Mouse (Mus musculus): ENCODE data around the gene Caprin2. TPM values are rescaled to one million over a fixed set of nuclear protein-coding genes. Genes with fewer than 3 reads are reported as not detected.
A peak's percentile ranks its signal among the peaks of the same experiment; 100 is the strongest.

The Caprin2 gene
- total and polyA plus RNA-seq, 2 experiments from 2014 or later, result 6.5 to 18.0 TPM

DNA sequence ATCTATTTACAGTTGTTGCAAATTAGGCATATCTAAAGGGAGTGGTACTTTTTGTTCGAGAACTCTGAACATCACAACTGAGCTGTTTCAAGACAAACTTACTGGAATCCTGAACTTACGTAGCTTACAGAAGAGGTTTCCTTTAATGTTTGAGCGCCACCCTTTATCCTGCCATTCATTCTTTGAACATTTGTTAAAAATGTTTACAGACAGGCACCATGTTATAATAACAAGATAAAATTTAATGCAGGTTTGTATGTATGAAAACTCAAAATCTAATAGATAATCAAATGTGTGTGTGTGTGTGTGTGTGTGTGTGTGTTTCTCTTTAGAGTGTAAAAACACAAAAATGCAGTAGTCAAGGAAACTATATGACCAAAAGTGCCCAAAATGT, 64.3 kb downstream of the Caprin2 start:
- peaks cover 9% of the 10 kb centered on the region; the same call in 1 of the 2 replicates for H3K4me1 ChIP-seq (ENCODE audit: insufficient read depth, low read length)
- 22% methylated on average over 3 of the region's 3 CpGs for WGBS
- TF ChIP-seq CTCF (IDR thresholded peaks at IDR 0.05), result no peak
- H3K4me3 ChIP-seq (ENCODE audit: low read depth, low read length), result peak overlapping the region; percentile 89
- no peak overlapping the region for H3K27ac ChIP-seq (ENCODE audit: low read depth, low read length)
- H3K9ac ChIP-seq (replicated peaks; ENCODE audit: low read length, poor library complexity, severe bottlenecking), result 0 out of 2 replicates have a peak overlapping the region, but pooled peaks have one; percentile 75
- peak overlapping the region; percentile 79 for H3K4me2 ChIP-seq (ENCODE audit: low read depth, low read length, poor library complexity, severe bottlenecking)
- H3K27me3 ChIP-seq (ENCODE audit: insufficient read depth, low read length), result no peaks in the 10 kb centered on the region
- no peaks in the 10 kb centered on the region for H3K36me3 ChIP-seq (ENCODE audit: insufficient read depth, low read length)
- H3K9me3 ChIP-seq (ENCODE audit: low read length), result no peaks in the 10 kb centered on the region
- ATAC-seq (ENCODE audit: low FRiP score) (0 out of 2 replicates have a peak, but pooled peaks have one; percentile 2), DNase-seq (ENCODE audit: low spot score) (no peak)

DNA sequence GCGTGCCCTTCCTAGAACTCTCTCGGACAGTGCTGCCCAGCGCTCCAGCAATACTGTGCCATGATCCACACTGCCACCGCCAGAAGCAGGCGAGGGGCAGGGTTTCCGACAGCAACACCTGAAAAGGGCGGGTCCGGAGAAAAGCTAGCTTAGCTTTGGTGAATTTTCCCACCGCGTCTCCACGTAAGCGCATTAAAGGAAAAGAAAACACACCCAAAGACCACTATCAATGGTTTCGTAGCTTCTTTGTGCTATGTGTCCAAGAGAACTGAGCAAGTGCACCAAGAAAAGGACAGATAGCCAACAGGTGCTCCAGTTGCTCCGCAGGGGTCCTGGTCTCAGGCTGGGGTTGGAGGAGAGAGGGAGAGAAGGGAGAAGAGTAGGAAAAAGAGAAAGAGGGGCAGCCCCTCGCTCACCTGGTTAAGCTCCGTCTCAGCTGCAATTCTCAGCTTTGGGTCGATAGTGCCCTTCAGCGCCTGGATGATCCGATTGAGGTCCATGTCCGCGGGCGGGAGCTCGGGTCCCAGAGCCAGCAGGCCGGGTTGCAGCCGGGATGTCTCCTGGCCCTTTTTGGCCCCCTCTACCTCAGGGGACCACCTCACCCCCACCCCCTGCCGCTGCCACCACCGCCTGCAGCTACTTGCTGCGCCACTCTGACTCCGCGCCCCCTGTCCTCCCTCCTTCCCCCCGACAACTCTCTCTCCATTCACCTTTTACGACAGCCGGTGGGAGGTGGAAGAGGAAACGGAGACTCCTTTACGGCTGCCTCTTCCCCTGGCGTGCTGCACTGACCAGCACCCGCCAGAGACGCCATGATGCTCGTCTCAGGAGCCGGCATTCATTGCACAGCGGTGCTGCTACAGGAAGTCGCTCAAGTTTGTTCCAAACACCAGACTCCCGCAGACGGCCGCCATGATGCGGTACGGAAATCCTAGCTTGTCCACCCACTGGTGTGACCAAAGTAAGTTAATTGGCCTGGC, 65.0 kb downstream of the Caprin2 start, which contains the start of gene Ipo8:
Gene Ipo8, minus strand, starts transcription at position 720 of the 980 bp plus-strand sequence.
- peak; percentile 99 for ATAC-seq (ENCODE audit: low FRiP score)
- under 1% methylated on average over 45 of the region's 47 CpGs for WGBS
- H3K27me3 ChIP-seq (ENCODE audit: insufficient read depth, low read length), result no peaks in the 10 kb centered on the region
- H3K4me1 ChIP-seq (ENCODE audit: insufficient read depth, low read length), result peaks cover 9% of the 10 kb centered on the region; the same call in 1 of the 2 replicates
- no peaks in the 10 kb centered on the region for H3K36me3 ChIP-seq (ENCODE audit: insufficient read depth, low read length)
- H3K4me2 ChIP-seq (ENCODE audit: low read depth, low read length, poor library complexity, severe bottlenecking), result peak within 1 kb of the TSS; percentile 79
- peak within 1 kb of the TSS; percentile 89 for H3K4me3 ChIP-seq (ENCODE audit: low read depth, low read length)
- peak; percentile 42; the same call in 1 of the 2 replicates for TF ChIP-seq CTCF (IDR thresholded peaks at IDR 0.05)
- H3K27ac ChIP-seq (ENCODE audit: low read depth, low read length), result peak within 1 kb of the TSS; percentile 52; the same call in 1 of the 2 replicates
- peak; percentile 98 for DNase-seq (ENCODE audit: low spot score)
- H3K9me3 ChIP-seq (ENCODE audit: low read length), result no peaks in the 10 kb centered on the region
- peak within 1 kb of the TSS; percentile 75 for H3K9ac ChIP-seq (replicated peaks; ENCODE audit: low read length, poor library complexity, severe bottlenecking)

DNA sequence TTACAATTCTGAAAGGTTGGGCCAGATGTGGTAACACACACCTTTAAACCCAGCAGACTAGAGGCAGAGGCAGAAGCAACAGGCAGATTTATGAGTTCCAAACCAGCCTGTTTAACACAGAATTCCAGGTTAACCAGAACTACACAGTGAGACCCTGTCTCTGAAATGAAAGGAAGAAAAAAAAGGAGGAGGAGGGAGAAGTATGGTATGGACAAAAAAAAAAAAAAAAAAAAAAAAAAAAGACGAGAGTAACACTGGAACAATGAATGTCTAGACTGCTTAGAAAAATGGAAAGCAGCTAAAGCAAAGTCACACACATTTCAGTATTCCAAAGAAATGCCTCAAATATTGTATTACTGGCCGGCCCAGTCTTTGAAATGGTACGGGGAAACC, 65.7 kb downstream of the Caprin2 start:
- DNase-seq (ENCODE audit: low spot score) (no peak), ATAC-seq (ENCODE audit: low FRiP score) (no peak)
- H3K4me3 ChIP-seq (ENCODE audit: low read depth, low read length), result peak overlapping the region; percentile 89
- no peaks in the 10 kb centered on the region for H3K27me3 ChIP-seq (ENCODE audit: insufficient read depth, low read length)
- H3K9me3 ChIP-seq (ENCODE audit: low read length), result no peaks in the 10 kb centered on the region
- H3K36me3 ChIP-seq (ENCODE audit: insufficient read depth, low read length), result no peaks in the 10 kb centered on the region
- peaks cover 9% of the 10 kb centered on the region; the same call in 1 of the 2 replicates for H3K4me1 ChIP-seq (ENCODE audit: insufficient read depth, low read length)
- H3K4me2 ChIP-seq (ENCODE audit: low read depth, low read length, poor library complexity, severe bottlenecking), result peak overlapping the region; percentile 79
- peak overlapping the region; percentile 75 for H3K9ac ChIP-seq (replicated peaks; ENCODE audit: low read length, poor library complexity, severe bottlenecking)
- H3K27ac ChIP-seq (ENCODE audit: low read depth, low read length), result no peak overlapping the region; the same call in 1 of the 2 replicates
- no peak for TF ChIP-seq CTCF (IDR thresholded peaks at IDR 0.05)
- 0% methylated on average over 3 of the region's 3 CpGs for WGBS

DNA sequence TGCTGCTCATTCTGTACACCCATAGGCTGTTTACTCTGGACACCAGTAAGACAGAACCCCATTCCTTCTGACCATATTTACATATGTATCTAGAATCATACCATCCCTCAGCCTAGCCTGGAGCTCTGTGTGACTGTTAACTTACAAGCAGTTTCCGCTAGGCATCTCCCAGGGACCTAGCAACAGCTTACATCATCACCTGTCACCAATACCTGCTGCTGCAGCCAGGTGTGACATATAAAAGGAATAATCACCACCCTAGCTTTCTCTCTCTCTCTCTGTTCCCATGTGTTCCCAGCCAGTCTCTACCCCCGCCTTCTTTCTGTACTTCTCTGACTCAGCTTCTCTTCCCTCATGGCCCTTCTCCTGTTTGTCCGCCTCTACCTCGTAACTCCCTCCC, 69.9 kb downstream of the Caprin2 start:
- Histone ChIP-seq H3K27ac (ENCODE audit: low read depth, low read length) (no peak overlapping the region), H3K4me3 (ENCODE audit: low read depth, low read length) (no peak overlapping the region), H3K4me1 (ENCODE audit: insufficient read depth, low read length) (peaks cover 9% of the 10 kb centered on the region; the same call in 1 of the 2 replicates), H3K27me3 (ENCODE audit: insufficient read depth, low read length) (no peaks in the 10 kb centered on the region), H3K36me3 (ENCODE audit: insufficient read depth, low read length) (peaks cover 5% of the 10 kb centered on the region; the same call in 1 of the 2 replicates), H3K9me3 (ENCODE audit: low read length) (no peaks in the 10 kb centered on the region), H3K9ac (replicated peaks; ENCODE audit: low read length, poor library complexity, severe bottlenecking) (no peak overlapping the region), H3K4me2 (ENCODE audit: low read depth, low read length, poor library complexity, severe bottlenecking) (no peak overlapping the region)
- DNase-seq (ENCODE audit: low spot score), result no peak
- WGBS, result 89% methylated on average over 4 of the region's 4 CpGs
- no peak for ATAC-seq (ENCODE audit: low FRiP score)
- TF ChIP-seq CTCF (IDR thresholded peaks at IDR 0.05), result no peak

DNA sequence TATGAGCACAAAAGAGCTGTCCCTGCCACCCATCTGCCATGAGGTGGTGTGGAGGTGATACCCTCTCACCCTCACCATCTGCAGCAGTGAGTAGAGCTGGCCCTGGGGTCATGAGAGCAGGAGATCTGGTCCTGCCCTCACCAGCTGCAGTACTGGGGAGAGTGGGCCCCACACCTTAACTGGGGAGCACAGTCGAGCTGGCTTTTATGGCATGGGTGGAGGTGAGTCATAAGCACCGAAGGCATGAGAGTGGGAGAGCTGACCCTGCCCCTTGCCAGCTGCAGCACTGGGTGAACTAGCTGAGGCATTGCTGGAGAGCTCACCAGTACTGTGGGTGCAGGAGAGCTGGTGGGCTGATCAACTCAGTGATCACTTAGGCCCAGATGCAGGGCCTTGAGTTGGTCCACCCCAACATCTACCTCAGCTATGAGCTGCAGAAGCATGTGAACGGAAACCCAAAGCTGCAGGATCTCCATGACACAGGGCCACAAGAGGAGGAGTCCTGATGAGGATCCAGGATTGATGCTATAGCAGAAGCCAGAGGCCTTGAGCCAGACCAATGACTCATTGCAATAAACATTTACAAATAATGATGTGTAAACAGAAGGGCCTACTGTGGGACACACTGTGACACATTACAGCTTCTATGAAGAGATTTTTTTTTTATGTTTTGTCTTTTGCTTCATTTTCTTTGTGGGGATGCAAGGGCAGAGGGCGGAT, 77.3 kb downstream of the Caprin2 start:
- Histone ChIP-seq H3K4me1 (ENCODE audit: insufficient read depth, low read length) (no peaks in the 10 kb centered on the region), H3K36me3 (ENCODE audit: insufficient read depth, low read length) (peaks cover 28% of the 10 kb centered on the region), H3K4me2 (ENCODE audit: low read depth, low read length, poor library complexity, severe bottlenecking) (no peak overlapping the region), H3K27ac (ENCODE audit: low read depth, low read length) (no peak overlapping the region), H3K9ac (replicated peaks; ENCODE audit: low read length, poor library complexity, severe bottlenecking) (no peak overlapping the region), H3K9me3 (ENCODE audit: low read length) (no peaks in the 10 kb centered on the region), H3K27me3 (ENCODE audit: insufficient read depth, low read length) (no peaks in the 10 kb centered on the region), H3K4me3 (ENCODE audit: low read depth, low read length) (no peak overlapping the region)
- no peak for DNase-seq (ENCODE audit: low spot score)
- no peak for TF ChIP-seq CTCF (IDR thresholded peaks at IDR 0.05)
- ATAC-seq (ENCODE audit: low FRiP score), result no peak
- WGBS, result 93% methylated on average over 4 of the region's 4 CpGs

Data from midbrain, postnatal 0 days (tissue).